Mouse (Mus musculus) embryonic facial prominence, embryonic 15.5 days (tissue): ENCODE data around the gene Alg5. TPM values are rescaled to one million over a fixed set of nuclear protein-coding genes. Genes with fewer than 3 reads are reported as not detected.

ENCODE experiments used
- ATAC-seq: fragments of 200-750 bp; cut with Nextera tagmentation; 2 replicates; pipeline ENCODE4 v1.8.0; 2017; ENCODE audit warnings: low read depth, moderate TSS enrichment; ENCODE audit not compliant: insufficient number of reproducible peaks, low FRiP score, low TSS enrichment
- H3K27ac ChIP-seq: fragments of 300-500 bp; sonication (generic); replicated peaks from 2 replicates; pipeline ENCODE4 v1.5.1; 2015; ENCODE audit warnings: mild to moderate bottlenecking, inconsistent platforms
- H3K27me3 ChIP-seq: fragments of 300-500 bp; sonication (generic); 2 replicates; pipeline ENCODE4 v1.6.1; 2015; ENCODE audit warnings: inconsistent platforms
- H3K36me3 ChIP-seq: fragments of 300-500 bp; sonication (generic); 2 replicates; pipeline ENCODE4 v1.6.1; 2015; ENCODE audit warnings: mild to moderate bottlenecking, inconsistent platforms
- H3K4me1 ChIP-seq: fragments of 300-500 bp; sonication (generic); 2 replicates; pipeline ENCODE4 v1.6.1; 2015; ENCODE audit warnings: inconsistent platforms
- H3K4me2 ChIP-seq: fragments of 300-500 bp; sonication (generic); replicated peaks from 2 replicates; pipeline ENCODE4 v1.6.1; 2015; ENCODE audit warnings: mild to moderate bottlenecking, inconsistent platforms
- H3K4me3 ChIP-seq: fragments of 300-500 bp; sonication (generic); replicated peaks from 2 replicates; pipeline ENCODE4 v1.5.1; 2015; ENCODE audit warnings: mild to moderate bottlenecking, inconsistent platforms
- H3K9ac ChIP-seq: fragments of 300-500 bp; sonication (generic); 2 replicates; pipeline ENCODE4 v1.6.1; 2015; ENCODE audit warnings: inconsistent platforms
- H3K9me3 ChIP-seq: fragments of 300-500 bp; sonication (generic); replicated peaks from 2 replicates; pipeline ENCODE4 v1.6.1; 2016; ENCODE audit warnings: inconsistent platforms
- WGBS: fragments of 180-500 bp; shearing (Covaris S2); methylation state at CpG from one replicate; pipeline ENCODE4 v1.1.7; 2015; 5-methylcytosine and 5-hydroxymethylcytosine counted together
- polyA plus RNA-seq: library from polyadenylated mRNA; unstranded; fragments of >200 nt; fragmentation: Nextera tagmentation; extraction: Ambion mirVana; gene quantifications from 2 replicates; pipeline ENCODE4 v1.2.1, GENCODE M21; 2015

Gene Alg5
- polyA plus RNA-seq, 1 experiment from 2014 or later = 58.4 TPM

DNA sequence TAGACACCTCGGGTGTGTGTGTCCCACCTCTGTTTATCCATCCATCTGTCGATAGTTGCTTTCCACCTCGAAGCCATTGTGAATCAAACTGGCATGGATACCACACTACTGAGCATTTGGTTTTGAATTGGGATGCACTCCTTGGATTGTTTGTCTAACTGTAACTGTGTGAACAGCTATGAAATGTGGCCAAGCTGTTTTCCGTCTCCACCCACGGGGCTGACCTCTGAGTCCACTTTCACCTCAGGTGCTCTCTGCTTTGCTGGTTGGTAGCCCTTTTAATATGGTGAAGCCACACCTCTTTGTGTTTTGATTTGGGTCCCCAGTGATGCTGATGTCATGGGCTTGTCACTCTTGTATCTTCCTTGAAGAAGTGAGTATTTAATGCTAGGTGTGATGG, 31.5 kb downstream of the Alg5 start:
- H3K36me3 ChIP-seq = no peaks in the 10 kb centered on the region
- H3K9ac ChIP-seq = no peak overlapping the region
- 81% methylated on average over 5 of the region's 5 CpGs for WGBS
- H3K9me3 ChIP-seq = no peaks in the 10 kb centered on the region
- no peak overlapping the region for H3K4me2 ChIP-seq
- H3K4me3 ChIP-seq = no peak overlapping the region
- H3K27ac ChIP-seq = no peak overlapping the region
- H3K27me3 ChIP-seq = no peaks in the 10 kb centered on the region
- no peak for ATAC-seq
- no peaks in the 10 kb centered on the region for H3K4me1 ChIP-seq

DNA sequence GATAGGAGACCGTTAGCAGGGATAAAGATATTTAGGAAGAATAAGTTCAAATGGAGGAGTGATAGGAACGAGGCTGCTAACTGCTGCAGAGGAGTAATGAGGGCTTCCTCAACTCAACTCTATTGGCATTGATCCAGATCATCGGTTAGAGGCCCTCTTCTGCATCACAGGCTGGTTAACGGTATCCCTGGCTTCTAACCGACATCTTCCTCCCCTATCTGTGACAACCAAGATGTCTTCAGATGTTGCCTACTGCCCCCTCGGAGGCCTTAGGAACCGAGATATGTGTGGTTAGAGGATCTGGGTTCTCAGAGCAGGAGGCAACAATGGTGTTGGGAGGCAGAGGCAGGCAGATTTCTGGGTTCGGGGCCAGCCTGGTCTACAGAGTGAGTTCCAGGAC, 33.3 kb downstream of the Alg5 start:
- Histone ChIP-seq H3K4me1 (no peaks in the 10 kb centered on the region), H3K36me3 (no peaks in the 10 kb centered on the region), H3K27ac (no peak overlapping the region), H3K9ac (no peak overlapping the region), H3K4me2 (no peak overlapping the region), H3K9me3 (no peaks in the 10 kb centered on the region), H3K27me3 (no peaks in the 10 kb centered on the region), H3K4me3 (no peak overlapping the region)
- 92% methylated on average over 8 of the region's 8 CpGs for WGBS
- ATAC-seq = no peak

GRCm38 (mm10) chr3:54769349-54770275, 34.3 kb downstream of the Alg5 start:
- no peak for ATAC-seq
- Histone ChIP-seq H3K9me3 (no peaks in the 10 kb centered on the region), H3K4me2 (no peak overlapping the region), H3K27me3 (no peaks in the 10 kb centered on the region), H3K4me3 (no peak overlapping the region), H3K36me3 (no peaks in the 10 kb centered on the region), H3K9ac (no peak overlapping the region), H3K4me1 (no peaks in the 10 kb centered on the region), H3K27ac (no peak overlapping the region)
- 68% methylated on average over 17 of the region's 17 CpGs for WGBS

- Histone ChIP-seq H3K4me2 (no peak overlapping the region), H3K9ac (no peak overlapping the region), H3K27ac (no peak overlapping the region), H3K9me3 (no peaks in the 10 kb centered on the region), H3K4me3 (no peak overlapping the region), H3K4me1 (no peaks in the 10 kb centered on the region), H3K27me3 (no peaks in the 10 kb centered on the region), H3K36me3 (no peaks in the 10 kb centered on the region)
- 84% methylated on average over 6 of the region's 6 CpGs for WGBS
- no peak for ATAC-seq
Measured at GRCm38 (mm10) chr3:54773613-54774012, 38.3 kb downstream of the Alg5 start.

- 72% methylated on average over 7 of the region's 7 CpGs for WGBS
Measured at GRCm38 (mm10) chr3:54775989-54776631, 40.8 kb downstream of the Alg5 start.

DNA sequence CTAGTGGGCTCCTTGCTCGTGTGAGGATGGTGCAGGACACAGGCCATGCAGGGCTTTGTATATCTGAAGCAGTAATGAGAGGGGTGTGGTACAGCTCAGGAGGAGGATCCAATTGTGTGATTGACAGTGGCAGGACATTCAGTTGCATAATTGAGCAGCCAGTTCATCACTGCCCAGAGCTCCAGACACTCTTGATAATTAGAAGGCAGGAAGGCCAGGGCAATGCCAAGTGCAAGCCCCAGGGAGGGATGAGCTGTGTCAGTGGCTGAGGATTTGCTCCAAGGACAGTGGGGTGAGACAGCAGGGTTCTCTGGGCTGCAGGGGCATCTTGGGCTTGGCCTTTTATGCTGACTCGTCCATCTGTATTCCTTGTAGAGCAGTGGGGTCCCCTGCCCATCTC, 55.3 kb downstream of the Alg5 start:
- no peak overlapping the region for H3K4me3 ChIP-seq
- no peaks in the 10 kb centered on the region for H3K4me1 ChIP-seq
- WGBS = 56% methylated on average over 2 of the region's 2 CpGs
- H3K27ac ChIP-seq = no peak overlapping the region
- H3K27me3 ChIP-seq = no peaks in the 10 kb centered on the region
- H3K9me3 ChIP-seq = no peaks in the 10 kb centered on the region
- peaks cover 19% of the 10 kb centered on the region; the same call in 1 of the 2 replicates for H3K36me3 ChIP-seq
- no peak overlapping the region for H3K9ac ChIP-seq
- no peak for ATAC-seq
- no peak overlapping the region for H3K4me2 ChIP-seq

More at GRCm38 (mm10) chr3:54775989-54776631, 40.8 kb downstream of the Alg5 start:
- Histone ChIP-seq H3K9me3 (no peaks in the 10 kb centered on the region), H3K4me3 (no peak overlapping the region), H3K4me1 (no peaks in the 10 kb centered on the region), H3K27ac (no peak overlapping the region), H3K4me2 (no peak overlapping the region), H3K9ac (no peak overlapping the region), H3K27me3 (no peaks in the 10 kb centered on the region), H3K36me3 (no peaks in the 10 kb centered on the region)
- ATAC-seq = no peak

DNA sequence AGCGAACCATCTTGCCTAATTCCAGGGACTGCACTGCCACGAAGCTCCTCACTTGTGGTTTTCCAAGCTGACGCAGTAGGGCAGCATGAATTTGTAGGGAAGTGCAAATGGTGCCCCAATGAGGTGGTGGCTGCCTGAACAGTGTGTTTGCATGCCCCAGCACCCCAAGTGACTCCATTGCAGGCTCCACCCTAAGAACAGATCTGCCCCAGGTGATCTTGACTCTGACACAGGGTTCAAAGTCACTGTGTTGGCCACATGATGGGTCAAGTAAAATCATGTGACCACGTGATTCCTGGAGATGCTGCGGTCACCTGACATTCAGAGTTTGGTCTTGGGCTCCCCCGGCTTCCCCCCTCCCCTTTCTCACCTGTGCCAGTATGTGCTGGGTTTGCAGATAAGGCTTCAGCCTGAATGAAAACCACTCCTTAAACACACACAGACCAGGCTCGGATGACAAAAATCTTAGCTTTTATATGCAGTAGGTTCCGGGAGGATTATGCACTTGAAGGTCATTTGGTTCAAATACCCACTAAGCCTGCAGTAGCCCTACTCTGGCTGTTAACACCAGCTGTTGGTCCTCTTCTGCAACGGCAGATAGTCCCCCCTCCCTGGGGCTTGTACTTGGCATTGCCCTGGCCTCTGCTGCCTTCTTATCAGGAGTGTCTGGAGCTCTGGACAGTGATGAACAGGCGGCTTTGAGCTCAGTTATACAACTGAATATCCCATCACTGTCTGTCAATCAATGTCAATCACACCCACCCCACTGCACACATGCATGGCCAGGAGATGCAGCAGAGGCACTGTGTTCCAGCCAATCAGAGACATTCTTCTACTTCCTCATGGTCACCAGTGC, 56.7 kb downstream of the Alg5 start:
- H3K4me2 ChIP-seq = no peak overlapping the region
- no peak overlapping the region for H3K4me3 ChIP-seq
- H3K27me3 ChIP-seq = no peaks in the 10 kb centered on the region
- no peak overlapping the region for H3K9ac ChIP-seq
- no peak overlapping the region for H3K27ac ChIP-seq
- H3K4me1 ChIP-seq = no peaks in the 10 kb centered on the region
- 72% methylated on average over 10 of the region's 10 CpGs for WGBS
- no peak for ATAC-seq
- H3K36me3 ChIP-seq = peaks cover 19% of the 10 kb centered on the region; the same call in 1 of the 2 replicates
- H3K9me3 ChIP-seq = no peaks in the 10 kb centered on the region

DNA sequence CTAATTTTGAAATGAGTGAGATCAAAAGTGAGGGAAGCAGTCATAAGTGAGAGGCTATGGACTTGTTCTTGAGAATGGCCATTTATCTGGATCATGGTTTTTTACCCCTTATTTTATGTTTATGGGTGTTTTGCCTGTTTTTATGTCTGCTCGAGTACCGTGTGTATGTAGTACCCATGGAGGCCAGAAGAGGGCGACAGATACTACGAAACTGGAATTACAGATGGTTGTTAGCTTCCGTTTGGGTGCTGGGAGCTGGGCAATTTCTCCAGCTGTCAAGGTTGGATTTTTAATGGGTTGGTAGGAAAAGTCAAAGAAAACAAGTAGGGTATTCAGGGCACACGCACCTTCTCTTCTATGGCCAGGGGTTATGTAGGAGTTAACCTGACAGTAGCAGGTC, 58.4 kb downstream of the Alg5 start:
- ATAC-seq = no peak
- Histone ChIP-seq H3K27me3 (no peaks in the 10 kb centered on the region), H3K4me2 (no peak overlapping the region), H3K27ac (no peak overlapping the region), H3K4me3 (no peak overlapping the region), H3K9ac (no peak overlapping the region), H3K4me1 (no peaks in the 10 kb centered on the region), H3K36me3 (peaks cover 16% of the 10 kb centered on the region; the same call in 1 of the 2 replicates), H3K9me3 (no peaks in the 10 kb centered on the region)
- 86% methylated on average over 6 of the region's 6 CpGs for WGBS

- Histone ChIP-seq H3K9me3 (no peaks in the 10 kb centered on the region), H3K4me1 (no peaks in the 10 kb centered on the region), H3K36me3 (peaks cover 13% of the 10 kb centered on the region; the same call in 1 of the 2 replicates), H3K27me3 (no peaks in the 10 kb centered on the region), H3K9ac (no peak overlapping the region), H3K4me3 (no peak overlapping the region), H3K4me2 (no peak overlapping the region), H3K27ac (no peak overlapping the region)
- WGBS = 94% methylated on average over 5 of the region's 5 CpGs
- ATAC-seq = no peak
Measured at GRCm38 (mm10) chr3:54795379-54795778, 60.0 kb downstream of the Alg5 start.

DNA sequence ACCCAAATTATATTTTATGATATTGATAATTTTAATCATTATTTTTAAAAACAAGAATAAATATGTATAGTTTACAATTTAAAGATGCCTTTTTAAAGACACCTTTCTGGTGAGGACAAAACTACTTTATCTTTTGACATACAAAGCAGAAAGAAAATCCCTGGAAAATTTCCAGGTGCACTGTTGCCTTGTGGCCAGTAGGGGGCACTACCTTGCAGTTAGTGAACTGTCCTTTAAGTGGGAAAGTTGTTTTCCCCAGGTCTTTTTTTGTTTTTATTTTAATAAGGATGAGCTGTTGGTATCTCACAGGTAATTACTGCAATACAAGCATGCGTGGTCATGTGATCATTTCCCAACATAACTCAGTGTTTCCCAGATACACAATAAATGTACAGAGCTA, 60.5 kb downstream of the Alg5 start:
- Histone ChIP-seq H3K4me1 (no peaks in the 10 kb centered on the region), H3K4me3 (no peak overlapping the region), H3K9ac (no peak overlapping the region), H3K4me2 (no peak overlapping the region), H3K27me3 (no peaks in the 10 kb centered on the region), H3K27ac (no peak overlapping the region), H3K36me3 (peaks cover 13% of the 10 kb centered on the region; the same call in 1 of the 2 replicates), H3K9me3 (no peaks in the 10 kb centered on the region)
- no peak for ATAC-seq
- WGBS = 97% methylated on average over 1 of the region's 1 CpGs

DNA sequence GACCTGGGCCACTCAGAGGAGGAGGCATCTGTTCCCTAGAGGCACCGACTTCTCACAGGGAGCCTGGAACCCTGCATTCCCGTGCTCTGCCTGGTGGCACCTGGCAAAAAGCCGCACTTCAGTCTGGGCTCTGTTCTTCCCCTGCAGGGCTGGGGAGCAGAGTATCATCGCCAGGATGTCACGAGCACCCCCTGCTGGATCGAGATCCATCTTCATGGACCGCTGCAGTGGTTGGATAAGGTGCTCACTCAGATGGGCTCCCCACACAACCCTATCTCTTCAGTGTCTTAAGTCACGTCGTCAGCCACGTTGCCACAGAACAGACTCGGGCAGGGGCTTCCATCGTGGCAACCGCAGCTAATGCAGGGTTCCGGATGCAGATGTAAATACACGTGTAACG, 61.9 kb downstream of the Alg5 start:
- Histone ChIP-seq H3K27me3 (no peaks in the 10 kb centered on the region), H3K4me2 (no peak overlapping the region), H3K4me3 (no peak overlapping the region), H3K27ac (no peak overlapping the region), H3K9ac (no peak overlapping the region), H3K4me1 (no peaks in the 10 kb centered on the region), H3K36me3 (peaks cover 13% of the 10 kb centered on the region; the same call in 1 of the 2 replicates), H3K9me3 (no peaks in the 10 kb centered on the region)
- WGBS = 35% methylated on average over 16 of the region's 16 CpGs
- 0 out of 2 replicates have a peak, but pooled peaks have one; percentile 47 for ATAC-seq
